Mouse (Mus musculus) c-Kit-positive CD71-positive TER-119-negative erythroid progenitor cells, embryonic 14.5 days (primary cell): ENCODE measurements around the gene 1700014D04Rik.
"Not testable (repeated sequence)": the region's sequence is repeated elsewhere in the genome, so short reads cannot be mapped to it uniquely, and the experiment has no call there.

Experiments
- DNase-seq: peaks from one replicate; pipeline ENCODE4 v3.0.0-alpha.2; 2013; ENCODE audit warnings: low read depth

The 1700014D04Rik gene

GRCm38 (mm10) chr13:59746711-59747110 lies at the start of gene 1700014D04Rik:
TSS of gene 1700014D04Rik (minus strand) at chr13:59746752.
- DNase-seq: no peak

GRCm38 (mm10) chr13:59795807-59796465 lies 49.4 kb upstream of the 1700014D04Rik start:
- peak; percentile 82 for DNase-seq

GRCm38 (mm10) chr13:59794786-59795185 lies 48.2 kb upstream of the 1700014D04Rik start:
- no peak for DNase-seq

- DNase-seq: no peak
These were observed 35.6 kb upstream of the 1700014D04Rik start, which contains the start of gene Gm49354 for GRCm38 (mm10) chr13:59782145-59782544. TSS of gene Gm49354 (minus strand) at chr13:59782245.

GRCm38 (mm10) chr13:59779744-59780264 lies 33.3 kb upstream of the 1700014D04Rik start:
- not testable (repeated sequence) for DNase-seq

- DNase-seq: no peak
These were observed 32.7 kb upstream of the 1700014D04Rik start for GRCm38 (mm10) chr13:59779213-59779612.

GRCm38 (mm10) chr13:59775168-59775567 lies 28.6 kb upstream of the 1700014D04Rik start:
- no peak for DNase-seq

GRCm38 (mm10) chr13:59771257-59771656 lies 24.7 kb upstream of the 1700014D04Rik start:
- DNase-seq: peak; percentile 73

GRCm38 (mm10) chr13:59770847-59771246 lies 24.3 kb upstream of the 1700014D04Rik start:
- DNase-seq: no peak

GRCm38 (mm10) chr13:59770164-59770562 lies 23.6 kb upstream of the 1700014D04Rik start:
- DNase-seq: peak; percentile 98

- DNase-seq: peak; percentile 93
These were observed 23.0 kb upstream of the 1700014D04Rik start, which contains the start of gene Isca1 for GRCm38 (mm10) chr13:59769296-59770163. TSS of gene Isca1 (minus strand) at chr13:59769810.

GRCm38 (mm10) chr13:59768531-59768930 lies 22.0 kb upstream of the 1700014D04Rik start:
- DNase-seq: no peak

GRCm38 (mm10) chr13:59766786-59767515 lies 20.4 kb upstream of the 1700014D04Rik start:
- no peak for DNase-seq

GRCm38 (mm10) chr13:59762791-59763190 lies 16.2 kb upstream of the 1700014D04Rik start:
- DNase-seq: no peak

GRCm38 (mm10) chr13:59756906-59757305 lies 10.4 kb upstream of the 1700014D04Rik start:
- DNase-seq: no peak

GRCm38 (mm10) chr13:59750310-59750709 lies 3.8 kb upstream of the 1700014D04Rik start:
- DNase-seq: no peak

- no peak for DNase-seq
These were observed 388 bp downstream of the 1700014D04Rik start for GRCm38 (mm10) chr13:59746164-59746563.

GRCm38 (mm10) chr13:59745462-59745861 lies 1.1 kb downstream of the 1700014D04Rik start:
- no peak for DNase-seq

GRCm38 (mm10) chr13:59741697-59742096 lies 4.9 kb downstream of the 1700014D04Rik start:
- DNase-seq: no peak

GRCm38 (mm10) chr13:59741096-59741495 lies 5.5 kb downstream of the 1700014D04Rik start:
- DNase-seq: no peak

GRCm38 (mm10) chr13:59739397-59739796 lies 7.2 kb downstream of the 1700014D04Rik start:
- DNase-seq: peak; percentile 66

GRCm38 (mm10) chr13:59738455-59738854 lies 8.1 kb downstream of the 1700014D04Rik start:
- peak; percentile 61 for DNase-seq
